Mouse (Mus musculus) adrenal gland (tissue): ENCODE data around the gene Neil3.
"Not testable (repeated sequence)": the region's sequence is repeated elsewhere in the genome, so short reads cannot be mapped to it uniquely, and the experiment has no call there.

ENCODE experiments used
- intact Hi-C: fragments of 180-260 bp; cut with DNase I; formaldehyde crosslinking; loops from one replicate; pipeline ENCODE4 v1.15.1; 2025

The Neil3 gene

GRCm38 (mm10) chr8:53539585-53539984 lies 99.3 kb downstream of the Neil3 start:
- intact Hi-C loops: no loop called here

GRCm38 (mm10) chr8:53538049-53538448 lies 100.8 kb downstream of the Neil3 start:
- intact Hi-C loops: not testable (repeated sequence)
